Mouse (Mus musculus) retina, adult 2 months (tissue): ENCODE data around the gene Dnaic1.

Source experiments
- DNase-seq: peaks from one replicate; pipeline ENCODE4 v3.0.0-alpha.2; 2012; ENCODE audit warnings: low read depth, low spot score

Dnaic1 gene

DNA sequence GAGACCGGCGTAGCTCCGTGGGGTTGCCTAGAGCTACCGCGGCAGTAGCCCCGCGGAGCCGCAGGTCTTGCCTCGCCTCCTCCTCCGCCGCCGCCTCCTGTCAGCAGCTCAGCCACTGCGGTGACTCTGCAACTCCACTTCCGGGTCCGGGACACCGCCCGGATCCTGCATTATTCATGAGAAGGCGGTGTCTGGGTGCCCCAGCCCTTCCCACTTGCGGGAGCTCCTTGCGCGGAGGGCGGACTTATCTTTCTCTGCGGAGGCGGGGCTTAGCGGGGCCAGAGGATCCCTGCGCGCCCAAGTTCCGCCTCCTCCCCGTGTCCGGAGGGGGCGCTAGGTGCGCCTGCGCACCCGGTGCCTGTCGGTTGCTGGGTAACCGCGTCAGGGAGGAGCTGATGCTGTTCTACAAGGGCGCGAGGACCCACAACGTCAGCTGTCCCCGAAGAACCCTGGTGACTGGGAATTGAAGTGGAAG, at the start of gene Dnaic1, which contains the start of gene Fam219a:
TSS of gene Dnaic1 (plus strand) at position 365 of the 475 bp plus-strand sequence.
TSS of gene Fam219a (minus strand) at position 128 of the 475 bp plus-strand sequence.
- DNase-seq = peak; percentile 97

DNA sequence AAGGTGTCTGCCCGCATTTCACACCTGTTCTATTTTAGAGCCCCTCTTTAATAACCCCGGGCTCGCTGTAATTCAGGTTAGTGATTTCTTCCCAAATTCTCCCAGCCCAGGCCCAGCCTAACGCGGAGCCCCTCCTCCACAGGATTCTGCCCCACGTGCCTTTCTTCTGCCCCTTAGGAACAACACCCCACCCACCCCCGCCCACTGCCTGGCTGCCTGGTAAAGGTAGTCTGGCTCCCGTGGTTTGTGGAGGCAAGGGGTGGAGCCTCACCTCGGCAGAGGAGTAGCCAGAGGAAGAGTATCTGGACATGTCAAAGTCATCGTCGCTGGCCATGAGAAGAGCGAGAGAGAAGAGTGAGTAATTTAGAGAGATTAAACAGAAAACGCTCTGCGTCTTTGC, 48.9 kb upstream of the Dnaic1 start:
- no peak for DNase-seq

DNA sequence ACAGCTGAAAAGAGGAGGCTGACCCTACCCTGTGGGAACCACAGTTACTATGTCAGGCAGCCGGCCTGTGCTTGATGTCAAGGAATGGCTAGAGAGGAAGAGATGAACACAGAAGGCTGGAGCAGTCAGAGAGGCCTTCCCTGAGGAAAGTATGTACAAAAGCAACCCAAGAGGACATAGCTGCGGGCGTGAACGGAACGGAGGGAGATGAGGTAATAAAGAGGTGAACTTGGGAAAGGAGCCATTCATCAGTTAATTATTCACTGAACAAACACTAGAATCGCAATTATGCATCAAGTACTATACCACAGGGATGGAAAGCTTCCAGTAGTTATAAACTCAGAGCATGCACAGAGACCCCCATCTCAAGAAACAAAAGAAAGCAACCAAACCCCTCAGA, 47.4 kb upstream of the Dnaic1 start:
- no peak for DNase-seq

DNA sequence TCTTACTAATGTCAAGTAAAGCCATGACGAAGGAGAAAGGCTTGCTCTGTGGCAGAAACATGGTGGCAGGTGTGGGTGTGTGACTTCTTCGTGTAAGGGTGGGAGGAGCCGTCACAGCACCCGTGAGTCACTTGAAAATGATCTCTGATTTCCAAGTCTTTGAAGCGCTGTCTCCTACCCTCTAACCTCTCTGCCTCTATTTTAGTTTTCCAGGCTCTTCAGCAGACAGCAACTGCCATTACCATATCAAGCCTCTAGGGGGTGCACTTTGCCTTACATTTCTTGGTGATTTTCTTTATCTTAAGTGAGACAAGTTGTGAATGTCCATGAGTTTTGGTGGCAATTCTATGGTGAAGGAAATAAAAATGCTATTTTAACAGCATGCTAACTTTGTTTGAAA, 46.8 kb upstream of the Dnaic1 start:
- DNase-seq = no peak

DNA sequence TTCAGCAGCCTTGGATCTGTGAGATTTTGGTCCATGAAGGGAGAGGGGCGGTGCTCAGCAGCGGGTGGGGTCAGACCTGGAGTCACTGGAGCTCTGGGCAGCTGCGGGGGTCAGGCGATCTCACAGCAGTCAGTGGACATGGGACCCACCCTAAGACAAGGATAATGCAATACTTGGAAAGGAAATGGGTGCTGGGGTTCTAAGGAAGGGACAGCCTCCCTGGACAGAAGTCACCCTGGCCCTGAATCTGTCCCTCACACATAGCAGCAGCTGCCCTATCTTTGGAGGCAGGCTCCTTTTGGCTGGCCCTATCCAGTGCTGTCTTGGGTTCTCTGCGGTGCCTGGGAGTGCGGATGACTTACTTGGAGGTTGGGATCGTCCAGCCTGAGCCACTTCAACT, 45.7 kb upstream of the Dnaic1 start:
- DNase-seq = no peak

DNA sequence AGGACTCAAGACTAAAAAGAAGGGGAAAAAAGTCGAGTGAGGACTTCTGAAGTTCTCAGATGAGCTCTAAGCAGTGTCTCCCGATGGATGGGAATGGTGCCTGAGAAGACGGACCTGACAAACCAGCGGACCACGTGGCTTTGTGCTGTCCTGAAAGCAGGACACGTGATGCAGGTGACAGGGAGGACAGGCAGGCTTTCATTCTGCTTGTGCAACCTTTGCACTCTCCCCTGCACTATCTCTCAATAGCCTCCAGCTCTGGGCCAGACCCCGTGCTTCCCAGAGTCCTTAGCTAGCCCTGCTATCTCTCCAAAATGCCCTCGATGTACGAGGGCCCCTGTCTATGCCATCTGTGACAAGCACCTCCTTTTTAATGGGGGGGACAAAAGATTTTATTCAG, 44.7 kb upstream of the Dnaic1 start:
- no peak for DNase-seq

DNA sequence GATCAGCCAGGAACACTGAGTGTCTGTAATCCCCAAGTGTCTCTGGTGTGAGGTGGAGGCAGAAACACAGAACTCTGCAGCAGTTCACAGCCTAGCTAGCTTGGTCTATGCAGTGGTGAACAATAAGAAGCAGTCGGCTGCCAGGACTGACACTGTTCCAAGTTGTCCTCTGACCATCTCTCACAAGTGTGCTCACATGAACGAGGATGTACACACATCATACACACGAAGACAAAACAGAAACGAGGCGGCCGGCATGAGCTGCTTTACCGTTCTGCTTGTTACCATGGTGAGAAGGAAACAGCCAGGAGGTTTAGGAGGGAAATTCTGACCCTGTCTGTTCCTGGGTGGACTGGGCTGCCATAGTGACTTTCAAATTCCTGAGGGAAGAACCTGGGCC, 43.0 kb upstream of the Dnaic1 start:
- DNase-seq = no peak

DNA sequence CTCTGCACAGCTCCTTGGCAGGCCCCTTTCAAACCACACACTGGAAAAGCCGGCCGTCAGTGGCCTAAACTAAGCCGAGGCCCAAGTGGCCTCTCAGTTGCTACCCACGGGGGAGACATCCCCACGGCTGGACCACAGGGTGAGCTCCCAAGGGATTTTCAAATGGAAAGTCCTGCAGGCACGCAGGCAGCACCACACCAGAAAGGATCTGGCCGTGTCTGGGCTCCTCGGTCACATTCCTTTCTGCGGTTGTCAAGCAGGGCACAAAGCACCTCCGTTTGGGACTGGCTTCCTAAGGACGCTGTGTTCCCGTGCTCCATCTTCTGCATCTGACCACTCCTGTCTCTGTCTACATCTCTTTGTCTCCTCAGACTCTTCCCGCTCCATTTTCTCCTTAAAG, 42.5 kb upstream of the Dnaic1 start:
- DNase-seq = no peak

DNA sequence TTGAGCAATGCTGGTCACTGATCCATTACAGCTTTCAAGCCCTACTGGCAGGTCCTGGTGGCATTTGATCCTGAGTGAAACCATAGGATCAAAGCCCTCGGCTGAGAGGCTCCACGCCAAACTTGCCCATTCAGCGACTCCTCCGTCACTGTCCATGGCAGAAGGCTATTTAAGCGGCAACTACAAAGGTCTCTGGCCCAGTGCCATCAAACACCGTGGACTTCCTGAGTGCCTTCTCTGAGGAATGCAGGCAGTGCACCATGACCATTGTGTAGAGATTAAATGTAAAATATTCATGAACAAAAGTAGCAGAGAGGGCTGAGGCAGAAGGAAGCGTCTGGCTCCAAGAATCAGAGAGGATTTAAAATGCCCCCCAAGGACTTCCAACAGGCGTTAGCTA, 41.6 kb upstream of the Dnaic1 start:
- DNase-seq = no peak

DNA sequence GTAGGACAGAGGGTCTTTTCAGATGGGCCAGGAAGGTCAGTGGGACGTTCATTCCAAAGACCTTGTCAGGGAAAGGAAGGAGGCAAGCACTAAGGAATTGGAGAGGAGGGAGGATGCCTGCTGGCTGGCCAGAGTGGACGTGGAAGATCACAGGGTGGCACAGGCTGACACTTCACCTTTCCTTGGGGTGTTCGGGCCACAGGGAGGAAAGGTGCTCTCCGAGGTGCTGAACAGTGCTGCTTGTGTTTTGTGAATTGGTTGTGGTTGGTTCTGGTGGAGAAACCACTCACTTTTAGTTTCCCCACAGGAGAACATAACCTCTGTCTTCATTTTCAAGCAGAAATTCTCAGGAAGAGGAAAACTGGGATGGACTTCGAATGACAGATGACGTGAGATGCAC, 37.2 kb upstream of the Dnaic1 start:
- no peak for DNase-seq

DNA sequence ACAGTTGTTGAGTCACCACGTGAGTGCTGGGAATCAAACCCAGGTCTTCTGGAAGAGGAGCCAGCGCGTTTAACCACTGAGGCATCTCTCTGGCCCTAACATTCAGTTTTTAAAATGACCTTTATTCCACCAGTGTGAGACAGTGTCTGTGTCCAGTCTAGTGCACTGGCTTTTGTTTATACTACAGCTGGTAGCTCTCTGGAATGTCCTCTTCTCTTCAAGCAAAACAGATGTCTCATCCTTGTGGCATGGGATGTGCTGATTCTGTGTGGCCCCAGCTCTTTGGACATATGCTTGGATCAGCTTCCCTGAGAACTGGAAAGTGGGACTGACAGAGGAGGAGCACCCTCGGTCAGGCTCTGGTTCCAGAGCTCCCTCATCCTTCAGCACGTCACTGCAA, 34.7 kb upstream of the Dnaic1 start:
- no peak for DNase-seq

DNA sequence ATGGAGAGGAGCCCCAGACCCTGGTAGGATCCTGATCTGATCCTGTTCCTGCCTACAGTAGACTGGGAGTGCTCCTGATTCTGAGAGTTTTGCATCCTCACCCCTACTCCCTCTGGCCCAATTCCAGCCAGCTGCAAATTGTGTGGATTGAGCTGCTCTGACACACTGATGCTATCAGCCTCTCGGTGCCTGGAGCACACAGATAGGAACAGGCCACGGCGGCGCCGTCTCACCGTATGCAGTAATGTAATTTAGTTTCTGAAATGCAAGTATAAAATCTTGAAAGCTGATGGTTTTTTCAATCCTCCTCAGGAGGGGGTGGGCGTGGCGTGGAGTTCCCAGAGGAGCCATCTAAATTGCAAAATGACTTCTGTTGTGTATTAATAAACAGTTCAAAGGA, 27.4 kb upstream of the Dnaic1 start:
- no peak for DNase-seq

DNA sequence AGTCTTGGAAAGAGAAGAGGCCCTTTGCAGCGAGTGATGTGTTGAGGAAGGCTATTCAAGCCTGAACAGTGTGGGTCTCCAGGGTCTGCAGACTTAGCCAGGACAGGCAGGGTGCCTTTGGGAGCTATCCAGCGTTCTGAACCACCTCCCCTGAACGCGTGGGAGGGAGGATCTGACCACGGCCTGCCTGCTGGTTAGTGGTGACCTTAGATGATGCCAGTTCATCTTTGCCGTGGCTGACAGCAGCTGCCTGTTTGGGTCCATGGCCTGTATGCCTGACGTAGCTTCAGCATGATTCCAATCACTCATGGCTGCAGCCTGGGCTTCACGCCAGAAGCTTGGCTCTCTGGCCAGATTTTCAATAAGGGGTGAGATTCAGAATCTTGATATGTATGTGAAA, 23.6 kb upstream of the Dnaic1 start:
- DNase-seq = no peak

DNA sequence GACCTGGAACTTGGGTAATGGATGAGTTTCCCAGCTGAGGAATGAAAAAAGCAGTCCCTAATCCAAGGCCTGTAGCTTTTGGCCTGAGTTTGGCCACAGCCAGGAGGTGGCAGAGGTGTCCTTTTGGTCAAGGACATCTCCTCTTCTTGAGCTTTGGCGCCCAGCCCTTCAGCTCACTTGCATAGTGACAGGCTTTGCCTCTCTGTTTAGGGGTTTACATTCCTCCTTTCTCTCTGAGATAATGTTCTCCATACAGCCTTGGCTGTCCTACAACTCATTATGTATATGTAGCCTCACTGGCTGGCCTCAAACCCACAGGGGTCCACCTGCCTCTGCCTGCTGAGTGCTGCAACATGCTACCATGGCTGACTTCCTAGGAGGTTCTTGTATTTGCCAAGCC, 22.5 kb upstream of the Dnaic1 start:
- DNase-seq = no peak

DNA sequence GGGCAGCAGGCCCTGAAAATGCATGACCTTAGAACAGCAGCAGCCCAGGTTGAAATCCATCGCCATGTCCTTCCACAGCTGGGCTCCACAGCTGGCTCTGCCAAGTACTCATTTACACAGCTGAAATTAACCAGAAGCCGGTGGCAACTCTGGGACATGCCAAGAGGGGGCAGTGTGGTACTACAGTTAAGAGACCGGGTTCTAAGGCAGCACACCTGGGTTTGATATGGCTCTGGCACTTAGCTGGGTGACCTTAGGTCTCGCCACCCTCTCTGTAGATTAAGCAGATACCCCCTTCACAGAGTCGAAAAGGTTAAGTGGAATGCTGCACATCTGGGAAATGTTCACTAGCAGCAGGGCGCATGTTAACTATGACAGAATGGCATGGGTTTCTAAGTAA, 17.0 kb upstream of the Dnaic1 start:
- peak; percentile 58 for DNase-seq

DNA sequence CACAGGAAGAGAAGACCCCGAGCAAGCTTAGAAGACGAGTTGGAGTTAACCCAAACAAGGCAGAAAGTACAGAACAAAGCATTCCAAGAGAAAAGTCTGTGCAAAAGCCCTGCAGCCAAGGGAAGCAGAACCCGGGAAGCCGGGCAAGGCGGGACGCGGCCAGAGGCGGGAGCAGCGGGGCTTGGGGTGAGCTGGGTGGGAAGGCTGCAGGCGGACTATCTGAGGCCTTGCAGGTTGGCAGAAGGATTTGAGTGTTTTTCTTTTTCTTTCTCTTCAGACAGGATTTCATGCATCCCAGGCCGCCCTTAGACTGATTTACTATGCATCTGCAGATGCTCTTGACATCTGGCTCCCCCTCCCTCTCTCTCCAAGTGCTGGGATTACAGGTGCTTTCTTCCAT, 16.5 kb upstream of the Dnaic1 start:
- DNase-seq = no peak

DNA sequence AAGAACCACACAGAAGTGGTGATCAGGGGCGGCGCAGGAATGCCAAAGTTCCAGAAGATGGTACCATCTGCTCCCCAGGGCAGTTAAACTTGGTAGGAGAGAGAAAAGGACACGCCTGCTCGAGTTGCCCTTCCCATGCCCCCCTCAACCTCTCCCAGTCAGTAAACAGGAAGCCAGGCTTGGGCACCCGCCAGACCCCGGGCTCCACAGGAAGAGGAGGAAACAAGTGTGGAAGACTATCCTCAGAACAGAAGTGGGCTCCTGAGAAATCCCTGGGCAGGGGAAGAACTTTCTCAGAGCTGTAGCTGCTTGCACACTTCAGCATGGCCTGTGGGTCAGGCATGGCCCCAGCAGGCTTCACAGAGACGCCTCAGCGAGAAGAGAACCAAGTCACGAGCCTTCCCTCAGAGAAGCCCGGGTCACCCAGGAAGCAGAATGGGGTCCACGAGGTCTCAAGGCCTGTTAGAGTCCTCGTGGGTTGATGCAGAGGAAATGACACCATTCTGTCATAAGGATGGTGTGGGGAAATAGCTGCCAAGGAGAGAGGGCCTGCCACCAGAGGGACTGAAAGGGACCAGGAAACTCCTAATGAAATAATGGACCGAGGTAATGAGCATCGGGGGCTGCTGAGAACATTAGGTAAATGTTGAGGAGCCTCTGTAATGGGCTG, 14.4 kb upstream of the Dnaic1 start:
- DNase-seq = no peak

DNA sequence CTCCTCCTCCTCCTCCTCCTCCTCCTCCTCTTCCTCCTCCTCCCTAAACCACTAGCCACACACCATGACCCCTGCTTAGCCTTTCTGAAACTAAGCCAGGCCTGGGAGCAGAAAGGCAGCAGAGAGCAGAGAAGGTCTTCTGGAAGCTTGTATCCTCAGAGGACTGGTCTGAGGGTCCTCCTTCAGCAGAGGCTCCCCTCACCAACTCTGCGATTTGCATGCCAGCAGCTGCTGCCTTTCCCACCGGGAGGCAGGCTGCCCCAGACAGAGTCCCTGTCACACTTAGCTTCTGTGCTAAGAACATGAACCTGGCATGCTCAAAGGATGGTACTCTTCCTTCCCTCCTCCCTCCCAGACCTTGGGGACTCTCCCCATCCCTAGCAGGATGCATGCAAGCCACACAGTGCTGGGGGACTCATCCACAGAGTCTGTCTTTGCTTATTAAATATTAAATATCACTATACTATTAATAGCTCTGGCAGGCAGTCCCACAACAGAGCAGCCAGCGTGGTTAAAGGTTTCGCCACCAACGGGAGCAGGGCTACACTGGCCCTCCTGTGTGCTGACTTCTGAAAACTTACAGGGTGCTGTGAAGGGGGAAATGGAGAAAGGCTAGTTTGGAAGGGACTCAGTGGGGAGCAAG, 13.1 kb upstream of the Dnaic1 start:
- no peak for DNase-seq

DNA sequence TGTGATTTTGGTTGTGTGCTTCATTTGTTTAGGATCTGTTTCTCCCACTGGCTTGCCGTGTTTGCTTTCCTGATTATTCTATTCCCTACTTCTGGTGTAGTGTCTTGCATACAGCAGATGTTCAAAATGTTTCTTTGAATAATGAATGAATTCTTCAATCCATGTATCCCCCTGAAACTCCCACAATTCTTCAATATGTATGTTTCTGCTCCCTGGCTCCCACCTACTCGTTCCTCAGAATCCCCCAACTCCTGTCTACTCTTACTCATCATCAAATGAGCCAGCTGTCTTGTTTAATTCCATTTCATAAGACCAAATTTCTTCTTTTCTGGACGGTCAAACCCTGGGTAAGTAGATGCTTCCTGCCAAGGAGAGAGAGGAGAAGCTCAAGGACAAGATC, 12.5 kb upstream of the Dnaic1 start:
- DNase-seq = no peak

DNA sequence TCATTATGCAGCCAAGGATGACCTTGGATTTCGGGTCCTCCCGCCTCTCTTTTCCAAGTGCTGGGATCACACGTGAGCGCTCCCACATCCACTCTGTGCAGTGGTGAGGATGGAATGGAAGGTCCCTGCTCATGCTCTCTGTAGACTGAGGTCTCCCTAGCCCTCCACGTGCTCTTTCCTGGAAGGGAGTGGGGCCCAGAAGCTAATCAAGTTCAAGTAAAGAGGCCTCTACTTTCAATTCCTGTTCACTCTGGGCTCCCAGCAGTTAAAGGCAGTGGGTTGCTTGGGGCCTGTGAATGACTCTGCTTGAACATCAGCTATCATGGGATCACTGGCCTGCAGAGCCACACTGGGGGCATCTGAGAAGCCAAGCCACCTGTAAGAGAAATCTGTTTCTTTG, 6.3 kb upstream of the Dnaic1 start:
- no peak for DNase-seq

DNA sequence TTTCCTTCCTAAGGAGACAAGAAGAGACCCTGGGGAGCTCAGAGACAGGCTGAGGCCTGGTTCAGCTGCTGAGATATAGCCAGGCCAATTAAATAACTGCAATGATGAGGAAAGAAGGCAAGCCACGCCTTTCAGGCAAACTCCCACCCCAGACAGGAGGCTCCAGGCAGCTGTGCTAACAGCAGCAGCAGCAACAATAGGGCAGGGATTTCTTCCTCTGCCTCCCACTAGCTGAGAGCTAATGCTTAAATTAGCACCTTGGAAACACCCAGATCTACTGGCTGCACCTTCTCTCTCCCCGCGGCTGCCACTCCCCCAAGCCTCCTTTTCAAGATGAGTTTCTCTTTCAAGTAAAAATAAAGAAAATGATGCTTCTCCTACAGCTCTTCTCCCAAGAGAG, 3.5 kb upstream of the Dnaic1 start:
- DNase-seq = no peak

DNA sequence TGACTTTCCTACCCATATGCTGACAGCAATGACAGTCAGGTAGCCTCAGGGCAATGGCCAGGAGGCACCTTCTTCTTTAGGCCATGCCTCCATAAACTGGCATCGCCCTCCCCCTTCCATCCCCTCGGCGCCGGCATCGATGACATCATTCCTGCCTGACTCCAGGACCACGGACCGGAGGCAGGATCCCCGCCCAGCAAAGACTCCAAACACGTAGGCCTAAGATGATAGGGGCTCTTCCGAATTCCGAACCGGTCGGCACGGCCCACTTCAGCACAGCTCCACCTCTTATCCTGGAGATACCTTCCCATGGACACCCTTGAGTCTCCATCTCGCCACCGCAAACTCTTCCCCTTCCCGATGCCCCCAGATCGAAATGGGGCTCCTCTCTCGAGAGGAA, 1.3 kb upstream of the Dnaic1 start:
- no peak for DNase-seq

DNA sequence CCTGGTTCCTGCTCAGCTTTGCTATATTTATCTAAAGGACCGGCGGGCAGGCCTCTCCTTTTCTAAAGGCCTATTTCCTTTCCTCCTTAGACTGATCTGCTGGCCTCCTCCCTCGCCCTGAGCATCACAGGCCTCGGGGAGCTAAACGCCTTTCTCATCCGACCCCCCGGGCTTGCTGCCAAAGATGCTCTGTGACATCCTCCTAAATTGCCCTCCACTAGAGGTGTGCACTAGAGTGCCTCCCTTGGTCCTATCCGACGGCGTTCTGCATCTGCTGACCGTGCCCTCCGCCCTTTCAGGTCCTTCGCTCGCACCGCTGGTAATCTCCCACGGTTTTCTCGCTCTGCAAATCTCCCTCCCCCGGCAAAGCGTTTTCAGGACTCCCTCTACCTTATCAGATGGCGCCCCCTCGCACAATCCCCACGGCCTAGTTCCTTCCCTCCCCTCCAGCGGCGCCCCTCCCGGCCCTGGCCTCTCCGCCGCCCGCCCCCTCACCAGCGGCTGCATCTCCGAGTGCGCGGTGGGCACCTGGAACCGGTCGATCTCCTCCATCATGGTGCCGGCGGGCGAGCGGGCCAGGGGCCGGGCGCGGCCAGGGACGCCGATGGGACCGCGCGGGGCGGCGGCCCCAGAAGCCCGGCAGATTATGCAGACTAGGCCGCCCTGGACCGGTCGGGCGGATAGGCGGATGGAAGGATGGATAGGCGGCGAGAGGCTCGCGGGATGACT, 729 bp upstream of the Dnaic1 start:
- DNase-seq = no peak
